Mouse (Mus musculus) heart, embryonic 13.5 days (tissue): ENCODE results near the gene Trf. TPM values are rescaled to one million over a fixed set of nuclear protein-coding genes. Genes with fewer than 3 reads are reported as not detected.

Experiments
- polyA plus RNA-seq: library from polyadenylated mRNA; unstranded; fragments of >200 nt; fragmentation: Nextera tagmentation; extraction: Ambion mirVana; gene quantifications from 2 replicates; pipeline ENCODE4 v1.2.1, GENCODE M21; 2015

Gene Trf
- polyA plus RNA-seq, 1 experiment from 2014 or later = 45.3 TPM

Other genes starting within 250 kb of the Trf start
- gene Slco2a1, start 241.7 kb downstream of the Trf start, polyA plus RNA-seq = 5.7 and 7.2 TPM in 2 replicates
- 1.6 and 2.5 TPM in 2 replicates for gene Rab6b, start 118.7 kb downstream of the Trf start, polyA plus RNA-seq
- 42.6 and 48.5 TPM in 2 replicates for gene Srprb, start 28.3 kb downstream of the Trf start, polyA plus RNA-seq
- gene Gm20425, start 137 bp downstream of the Trf start, polyA plus RNA-seq = not detected in 2 replicates
- 2.3 and 3.5 TPM in 2 replicates for gene 1300017J02Rik, start 74.6 kb upstream of the Trf start, polyA plus RNA-seq
- 39.8 and 42.4 TPM in 2 replicates for gene Topbp1, start 74.8 kb upstream of the Trf start, polyA plus RNA-seq
- 87.5 and 92.2 TPM in 2 replicates for gene Cdv3, start 135.4 kb upstream of the Trf start, polyA plus RNA-seq
- 0.69 and 1.1 TPM in 2 replicates for gene Bfsp2, start 250.0 kb upstream of the Trf start, polyA plus RNA-seq